Mouse (Mus musculus) midbrain, embryonic 13.5 days (tissue): ENCODE results near the gene Tmed10. TPM values are rescaled to one million over a fixed set of nuclear protein-coding genes. Genes with fewer than 3 reads are reported as not detected.

ENCODE experiments used
- ATAC-seq: fragments of 200-750 bp; cut with Nextera tagmentation; 2 replicates; pipeline ENCODE4 v1.8.0; 2017; ENCODE audit warnings: mild to moderate bottlenecking, moderate TSS enrichment, moderate library complexity
- H3K27ac ChIP-seq: fragments of 300-500 bp; sonication (generic); 2 replicates; pipeline ENCODE4 v1.5.1; 2015; ENCODE audit warnings: inconsistent platforms, mild to moderate bottlenecking, moderate library complexity
- H3K27me3 ChIP-seq: fragments of 300-500 bp; sonication (generic); 2 replicates; pipeline ENCODE4 v1.6.1; 2015; ENCODE audit warnings: mild to moderate bottlenecking, inconsistent platforms
- H3K36me3 ChIP-seq: fragments of 300-500 bp; sonication (generic); 2 replicates; pipeline ENCODE4 v1.6.1; 2015; ENCODE audit warnings: mild to moderate bottlenecking, inconsistent platforms
- H3K4me1 ChIP-seq: fragments of 300-500 bp; sonication (generic); replicated peaks from 2 replicates; pipeline ENCODE4 v1.6.1; 2015; ENCODE audit warnings: inconsistent platforms
- H3K4me2 ChIP-seq: fragments of 300-500 bp; sonication (generic); replicated peaks from 2 replicates; pipeline ENCODE4 v1.6.1; 2015; ENCODE audit warnings: moderate library complexity, mild to moderate bottlenecking, inconsistent platforms
- H3K4me3 ChIP-seq: fragments of 300-500 bp; sonication (generic); replicated peaks from 2 replicates; pipeline ENCODE4 v1.5.1; 2015; ENCODE audit warnings: mild to moderate bottlenecking, inconsistent platforms
- H3K9ac ChIP-seq: fragments of 300-500 bp; sonication (generic); replicated peaks from 2 replicates; pipeline ENCODE4 v1.6.1; 2015; ENCODE audit warnings: mild to moderate bottlenecking, inconsistent platforms
- H3K9me3 ChIP-seq: fragments of 300-500 bp; sonication (generic); 2 replicates; pipeline ENCODE4 v1.6.1; 2016; ENCODE audit warnings: mild to moderate bottlenecking, inconsistent platforms
- WGBS: fragments of 180-500 bp; shearing (Covaris S2); methylation state at CpG from one replicate; pipeline ENCODE4 v1.1.7; 2015; 5-methylcytosine and 5-hydroxymethylcytosine counted together
- polyA plus RNA-seq: library from polyadenylated mRNA; unstranded; fragments of >200 nt; fragmentation: Nextera tagmentation; extraction: Ambion mirVana; gene quantifications from 2 replicates; pipeline ENCODE4 v1.2.1, GENCODE M21; 2015

The Tmed10 gene
- 181 and 189 TPM in 2 replicates for polyA plus RNA-seq

GRCm38 (mm10) chr12:85374561-85375272, at the start of gene Tmed10:
Gene Tmed10, minus strand, starts transcription at chr12:85374847.
- under 1% methylated on average over 37 of the region's 37 CpGs for WGBS
- H3K9ac ChIP-seq = peak within 1 kb of the TSS; percentile 97
- no peaks in the 10 kb centered on the region for H3K9me3 ChIP-seq
- H3K27me3 ChIP-seq = no peaks in the 10 kb centered on the region
- peak; percentile 96 for ATAC-seq
- peak within 1 kb of the TSS; percentile 77 for H3K27ac ChIP-seq
- H3K4me1 ChIP-seq = peaks cover 30% of the 10 kb centered on the region
- H3K36me3 ChIP-seq = no peaks in the 10 kb centered on the region
- peak within 1 kb of the TSS; percentile 99 for H3K4me3 ChIP-seq
- peak within 1 kb of the TSS; percentile 84 for H3K4me2 ChIP-seq

GRCm38 (mm10) chr12:85423236-85423635, 48.6 kb upstream of the Tmed10 start:
- no peaks in the 10 kb centered on the region for H3K9me3 ChIP-seq
- H3K9ac ChIP-seq = no peak overlapping the region
- H3K4me3 ChIP-seq = no peak overlapping the region
- H3K36me3 ChIP-seq = no peaks in the 10 kb centered on the region
- H3K27ac ChIP-seq = no peak overlapping the region
- ATAC-seq = no peak
- no peak overlapping the region for H3K4me2 ChIP-seq
- WGBS = 81% methylated on average over 11 of the region's 11 CpGs
- H3K27me3 ChIP-seq = no peaks in the 10 kb centered on the region
- no peaks in the 10 kb centered on the region; the same call in 1 of the 2 replicates for H3K4me1 ChIP-seq

- no peaks in the 10 kb centered on the region for H3K27me3 ChIP-seq
- H3K4me1 ChIP-seq = no peaks in the 10 kb centered on the region; the same call in 1 of the 2 replicates
- H3K9ac ChIP-seq = no peak overlapping the region
- WGBS = 91% methylated on average over 8 of the region's 8 CpGs
- no peaks in the 10 kb centered on the region for H3K9me3 ChIP-seq
- H3K4me2 ChIP-seq = no peak overlapping the region
- H3K27ac ChIP-seq = no peak overlapping the region
- no peak overlapping the region for H3K4me3 ChIP-seq
- no peaks in the 10 kb centered on the region for H3K36me3 ChIP-seq
- ATAC-seq = no peak
Observed at GRCm38 (mm10) chr12:85422536-85422935, 47.9 kb upstream of the Tmed10 start.

GRCm38 (mm10) chr12:85420945-85421344, 46.3 kb upstream of the Tmed10 start:
- 76% methylated on average over 9 of the region's 9 CpGs for WGBS

GRCm38 (mm10) chr12:85417845-85418244, 43.2 kb upstream of the Tmed10 start:
- Histone ChIP-seq H3K36me3 (no peaks in the 10 kb centered on the region), H3K27me3 (no peaks in the 10 kb centered on the region), H3K9ac (no peak overlapping the region), H3K9me3 (no peaks in the 10 kb centered on the region), H3K4me2 (no peak overlapping the region), H3K27ac (no peak overlapping the region), H3K4me3 (no peak overlapping the region), H3K4me1 (no peaks in the 10 kb centered on the region)
- WGBS = 91% methylated on average over 9 of the region's 9 CpGs
- no peak for ATAC-seq

More at GRCm38 (mm10) chr12:85420945-85421344, 46.3 kb upstream of the Tmed10 start:
- no peak overlapping the region for H3K4me2 ChIP-seq
- no peak overlapping the region for H3K4me3 ChIP-seq
- no peaks in the 10 kb centered on the region for H3K36me3 ChIP-seq
- no peaks in the 10 kb centered on the region for H3K27me3 ChIP-seq
- no peaks in the 10 kb centered on the region for H3K9me3 ChIP-seq
- no peaks in the 10 kb centered on the region for H3K4me1 ChIP-seq
- no peak overlapping the region for H3K27ac ChIP-seq
- ATAC-seq = no peak
- H3K9ac ChIP-seq = no peak overlapping the region

GRCm38 (mm10) chr12:85416298-85416697, 41.7 kb upstream of the Tmed10 start:
- H3K27ac ChIP-seq = no peak overlapping the region
- no peak overlapping the region for H3K4me2 ChIP-seq
- no peak overlapping the region for H3K4me3 ChIP-seq
- no peaks in the 10 kb centered on the region for H3K27me3 ChIP-seq
- no peak for ATAC-seq
- no peaks in the 10 kb centered on the region for H3K4me1 ChIP-seq
- 88% methylated on average over 5 of the region's 5 CpGs for WGBS
- H3K9ac ChIP-seq = no peak overlapping the region
- H3K36me3 ChIP-seq = no peaks in the 10 kb centered on the region
- H3K9me3 ChIP-seq = peaks cover 6% of the 10 kb centered on the region

- Histone ChIP-seq H3K4me3 (no peak overlapping the region), H3K27ac (no peak overlapping the region), H3K36me3 (no peaks in the 10 kb centered on the region), H3K4me1 (no peaks in the 10 kb centered on the region), H3K9ac (no peak overlapping the region), H3K27me3 (no peaks in the 10 kb centered on the region), H3K4me2 (no peak overlapping the region), H3K9me3 (peaks cover 6% of the 10 kb centered on the region)
- 87% methylated on average over 3 of the region's 3 CpGs for WGBS
- ATAC-seq = no peak
Observed at GRCm38 (mm10) chr12:85415876-85416275, 41.2 kb upstream of the Tmed10 start.

GRCm38 (mm10) chr12:85411136-85411535, 36.5 kb upstream of the Tmed10 start:
- Histone ChIP-seq H3K4me3 (no peak overlapping the region), H3K4me2 (no peak overlapping the region), H3K9me3 (peaks cover 6% of the 10 kb centered on the region), H3K27ac (no peak overlapping the region), H3K27me3 (no peaks in the 10 kb centered on the region), H3K4me1 (no peaks in the 10 kb centered on the region), H3K9ac (no peak overlapping the region), H3K36me3 (no peaks in the 10 kb centered on the region)
- WGBS = 29% methylated on average over 2 of the region's 2 CpGs
- no peak for ATAC-seq

- H3K27ac ChIP-seq = no peak overlapping the region
- no peak overlapping the region for H3K4me2 ChIP-seq
- H3K27me3 ChIP-seq = no peaks in the 10 kb centered on the region
- H3K4me3 ChIP-seq = no peak overlapping the region
- H3K9ac ChIP-seq = no peak overlapping the region
- WGBS = 87% methylated on average over 4 of the region's 4 CpGs
- H3K9me3 ChIP-seq = no peaks in the 10 kb centered on the region
- no peak for ATAC-seq
- H3K4me1 ChIP-seq = no peaks in the 10 kb centered on the region
- H3K36me3 ChIP-seq = no peaks in the 10 kb centered on the region
Observed at GRCm38 (mm10) chr12:85397960-85398272, 23.3 kb upstream of the Tmed10 start.

- 85% methylated on average over 18 of the region's 18 CpGs for WGBS
- Histone ChIP-seq H3K27ac (no peak overlapping the region), H3K4me2 (no peak overlapping the region), H3K27me3 (no peaks in the 10 kb centered on the region), H3K36me3 (no peaks in the 10 kb centered on the region), H3K9me3 (no peaks in the 10 kb centered on the region), H3K9ac (no peak overlapping the region), H3K4me3 (no peak overlapping the region), H3K4me1 (no peaks in the 10 kb centered on the region)
- ATAC-seq = no peak
Observed at GRCm38 (mm10) chr12:85397063-85397959, 22.7 kb upstream of the Tmed10 start.

- ATAC-seq = no peak
- no peaks in the 10 kb centered on the region for H3K27me3 ChIP-seq
Observed at GRCm38 (mm10) chr12:85393981-85394380, 19.3 kb upstream of the Tmed10 start.

GRCm38 (mm10) chr12:85393526-85393925, 18.9 kb upstream of the Tmed10 start:
- WGBS = 91% methylated on average over 5 of the region's 5 CpGs
- Histone ChIP-seq H3K4me1 (no peaks in the 10 kb centered on the region), H3K4me2 (no peak overlapping the region), H3K9me3 (no peaks in the 10 kb centered on the region), H3K36me3 (no peaks in the 10 kb centered on the region), H3K27me3 (no peaks in the 10 kb centered on the region), H3K27ac (no peak overlapping the region), H3K9ac (no peak overlapping the region), H3K4me3 (no peak overlapping the region)
- no peak for ATAC-seq

More at GRCm38 (mm10) chr12:85393981-85394380, 19.3 kb upstream of the Tmed10 start:
- H3K9ac ChIP-seq = no peak overlapping the region
- WGBS = 72% methylated on average over 7 of the region's 7 CpGs
- no peak overlapping the region for H3K4me3 ChIP-seq
- H3K9me3 ChIP-seq = no peaks in the 10 kb centered on the region
- no peaks in the 10 kb centered on the region for H3K4me1 ChIP-seq
- H3K36me3 ChIP-seq = no peaks in the 10 kb centered on the region
- H3K4me2 ChIP-seq = no peak overlapping the region
- no peak overlapping the region for H3K27ac ChIP-seq
